Mouse (Mus musculus) kidney, adult 11 months (tissue): ENCODE measurements around the gene Pecam1.

Source experiments
- DNase-seq: peaks from one replicate; pipeline ENCODE4 v3.0.0; 2022

The Pecam1 gene

DNA sequence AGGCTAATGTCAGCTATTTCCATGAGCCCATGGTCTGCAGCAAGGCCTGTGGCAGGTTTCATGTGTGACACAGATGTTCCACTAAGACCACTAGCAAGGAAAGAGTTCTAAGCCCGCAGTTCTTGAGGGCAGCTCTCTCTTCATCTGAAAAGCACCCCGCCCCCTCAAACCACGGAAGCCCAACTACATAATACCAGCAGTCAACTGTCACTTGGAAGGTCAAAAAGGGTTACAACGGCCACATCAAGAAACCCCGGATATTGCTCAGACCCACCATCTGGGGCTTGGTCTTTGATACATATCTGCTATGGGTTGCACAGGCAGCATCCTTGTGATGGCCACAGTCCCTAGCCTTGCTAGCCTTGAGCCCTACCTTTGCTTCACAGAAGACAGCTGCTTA, 62.1 kb downstream of the Pecam1 start:
- DNase-seq, result no peak

- no peak for DNase-seq
These were observed 63.1 kb downstream of the Pecam1 start for GRCm38 (mm10) chr11:106687293-106687692.

GRCm38 (mm10) chr11:106684027-106684426, 66.4 kb downstream of the Pecam1 start:
- no peak for DNase-seq

DNA sequence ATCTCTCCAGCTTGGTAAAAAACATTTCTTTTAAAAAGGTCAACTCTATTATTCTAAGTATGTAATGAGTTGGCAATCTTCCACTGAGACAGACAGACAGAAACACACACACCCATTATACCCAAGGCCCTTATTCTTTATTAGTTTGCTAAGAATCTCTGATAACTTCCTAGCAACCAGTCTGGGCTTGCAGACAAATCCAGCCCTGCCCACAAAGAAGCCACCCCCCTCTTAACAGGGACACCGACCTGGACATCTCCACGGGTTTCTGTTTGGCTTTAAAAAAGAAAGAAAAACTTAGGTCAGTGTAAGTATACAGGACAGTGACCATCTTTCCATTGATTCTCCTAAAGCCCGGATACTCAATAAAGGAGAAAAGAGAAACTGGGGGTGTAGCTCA, 67.1 kb downstream of the Pecam1 start:
- DNase-seq, result no peak

GRCm38 (mm10) chr11:106681138-106681537, 69.3 kb downstream of the Pecam1 start:
- DNase-seq, result no peak

GRCm38 (mm10) chr11:106679874-106680273, 70.6 kb downstream of the Pecam1 start:
- no peak for DNase-seq

DNA sequence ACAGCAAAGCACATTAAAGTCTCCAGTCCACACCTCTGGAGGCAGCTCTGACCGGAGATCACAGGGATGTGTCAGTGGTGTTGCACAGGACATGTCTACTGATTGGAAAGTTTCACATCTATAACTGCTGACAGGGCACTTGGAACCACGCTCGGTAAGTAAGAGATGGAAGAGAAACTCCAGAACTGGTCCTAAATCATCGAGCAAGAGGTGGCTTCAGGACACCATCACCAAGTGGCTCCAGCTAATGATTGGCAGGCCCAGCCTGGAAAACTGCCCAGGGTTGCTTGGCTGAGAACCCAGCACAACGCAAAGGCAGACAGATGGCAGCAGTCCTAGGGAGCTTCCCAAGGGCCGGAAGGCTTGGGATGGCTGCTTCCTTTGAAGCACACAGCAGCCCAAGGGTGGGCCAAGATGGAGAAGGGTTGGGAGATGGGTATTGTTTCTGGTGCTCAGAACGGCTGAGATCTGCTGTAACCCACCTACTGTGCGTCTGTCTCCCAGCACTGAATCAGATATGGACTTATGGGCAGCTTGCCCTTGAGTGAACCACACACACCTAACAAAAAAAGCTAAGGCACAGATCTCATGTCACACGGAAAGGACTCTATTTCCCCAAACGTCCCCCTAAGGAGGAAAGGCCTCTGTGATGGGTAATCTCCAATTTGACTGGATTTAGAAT, 72.4 kb downstream of the Pecam1 start:
- DNase-seq, result peak; percentile 90

GRCm38 (mm10) chr11:106677331-106677730, 73.1 kb downstream of the Pecam1 start:
- DNase-seq, result no peak

DNA sequence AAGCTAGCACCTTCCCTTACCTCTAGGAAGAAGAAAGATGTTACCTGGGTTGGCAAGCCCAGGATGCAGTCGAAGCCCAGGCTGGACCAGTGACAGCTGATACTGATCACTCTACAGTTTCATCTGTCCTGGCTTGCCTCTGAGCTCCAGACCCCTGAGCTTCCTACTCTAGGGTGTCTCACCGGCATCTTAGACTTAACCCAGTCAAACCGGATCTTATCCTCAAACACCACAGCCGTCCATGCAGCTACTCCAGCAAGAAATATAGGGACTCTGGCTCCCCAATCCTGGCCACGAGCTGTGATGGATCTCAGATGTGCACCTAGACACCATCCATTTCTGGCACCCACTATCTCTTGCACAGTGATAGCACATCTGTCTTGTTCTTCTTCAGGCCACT, 74.6 kb downstream of the Pecam1 start:
- no peak for DNase-seq

GRCm38 (mm10) chr11:106675201-106675726, 75.2 kb downstream of the Pecam1 start:
- peak; percentile 57 for DNase-seq

- DNase-seq, result peak; percentile 75
These were observed 75.7 kb downstream of the Pecam1 start for GRCm38 (mm10) chr11:106674612-106675153.

GRCm38 (mm10) chr11:106673727-106674611, 76.5 kb downstream of the Pecam1 start:
- DNase-seq, result no peak

- DNase-seq, result no peak
These were observed 77.4 kb downstream of the Pecam1 start for GRCm38 (mm10) chr11:106672919-106673505.

- no peak for DNase-seq
These were observed 78.6 kb downstream of the Pecam1 start for GRCm38 (mm10) chr11:106671801-106672200.

- DNase-seq, result no peak
These were observed 79.4 kb downstream of the Pecam1 start for GRCm38 (mm10) chr11:106670951-106671478.

DNA sequence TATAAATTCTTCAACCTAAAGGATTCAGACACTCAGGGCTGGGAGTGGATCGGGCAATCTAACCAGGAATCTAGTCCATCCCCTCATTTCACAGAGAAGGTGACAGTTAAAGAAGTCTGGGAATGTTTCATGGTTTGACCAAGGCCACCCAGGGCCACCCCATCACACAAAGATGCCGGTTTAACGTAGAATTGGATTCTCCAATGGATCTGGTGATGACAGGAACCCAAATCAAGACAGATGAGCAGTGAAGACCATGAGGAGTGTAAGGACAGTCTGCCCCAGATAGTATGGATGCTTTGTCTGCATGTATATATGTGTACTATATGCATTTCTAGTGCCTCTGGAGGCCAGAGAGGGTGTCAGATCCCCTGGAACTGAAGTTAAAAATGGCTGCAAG, 80.2 kb downstream of the Pecam1 start:
- no peak for DNase-seq

DNA sequence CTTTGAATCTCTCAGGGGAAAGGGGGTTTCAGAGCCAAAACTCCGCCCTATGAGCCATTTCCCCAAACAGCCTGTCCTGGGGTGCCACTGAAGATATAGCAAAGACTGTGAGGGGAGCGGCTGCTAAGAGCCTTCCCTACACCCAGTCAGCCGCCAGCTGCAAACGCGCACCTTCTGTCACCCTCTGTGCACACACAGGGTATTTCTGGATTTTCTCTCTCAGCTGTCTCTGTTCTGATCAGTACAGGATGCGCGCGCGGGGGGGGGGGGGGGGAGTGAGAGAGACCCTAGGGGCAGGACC, 80.6 kb downstream of the Pecam1 start:
- no peak for DNase-seq

DNA sequence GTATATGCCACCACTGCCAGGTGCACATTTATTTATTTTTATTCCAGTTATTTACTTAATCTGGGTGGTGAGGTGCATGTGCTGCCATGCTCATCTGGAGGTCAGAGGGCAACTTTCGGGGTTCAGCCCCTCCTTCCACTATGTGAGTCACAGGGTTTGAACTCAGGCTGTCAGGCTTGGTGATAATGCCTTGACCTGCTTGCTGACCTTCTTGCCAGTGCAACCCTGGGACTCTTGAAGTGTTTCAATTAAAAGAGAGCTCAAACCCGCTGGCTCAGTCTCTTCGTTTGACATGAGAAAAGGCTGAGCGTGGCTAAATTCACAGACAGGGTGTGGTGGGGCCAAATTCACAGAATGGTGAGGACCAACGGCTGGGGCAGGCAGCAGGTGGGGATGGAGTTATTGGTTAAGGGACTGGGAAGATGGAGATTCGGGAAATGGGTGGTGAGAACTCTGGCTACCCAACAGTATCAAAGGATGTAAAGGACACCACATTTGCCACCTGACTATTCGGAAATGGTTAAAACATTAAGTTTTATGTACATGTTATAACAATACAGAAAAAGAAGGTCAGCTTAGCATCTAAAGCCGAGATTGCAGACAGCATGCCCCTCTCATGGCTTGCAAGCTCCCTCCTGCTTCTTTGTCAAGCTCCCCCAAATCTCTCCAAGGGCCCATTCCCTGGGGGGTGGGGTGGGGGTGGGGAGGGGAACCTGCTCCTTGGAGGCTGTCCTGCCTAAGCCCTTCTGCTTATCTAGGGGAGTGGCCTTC, 81.1 kb downstream of the Pecam1 start:
- DNase-seq, result no peak

DNA sequence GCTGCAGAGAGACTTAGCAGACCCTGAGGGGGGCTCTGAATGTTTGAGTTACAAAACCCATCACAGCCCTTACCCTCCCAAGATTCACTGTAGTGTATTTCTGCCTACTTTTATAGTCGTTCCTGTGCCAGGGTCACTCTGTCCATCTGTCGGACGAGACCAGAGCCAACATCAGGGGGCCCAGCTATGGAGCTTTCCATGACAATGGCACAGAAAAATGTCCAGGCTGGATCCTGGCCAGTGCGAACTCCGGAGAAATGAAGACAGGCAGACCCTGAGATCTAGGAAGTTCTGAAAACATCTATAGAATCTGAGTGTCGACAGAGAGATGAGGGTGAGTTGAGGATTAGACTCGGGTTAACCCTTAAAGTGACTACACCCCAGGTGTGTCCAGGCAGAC, 82.1 kb downstream of the Pecam1 start:
- no peak for DNase-seq

DNA sequence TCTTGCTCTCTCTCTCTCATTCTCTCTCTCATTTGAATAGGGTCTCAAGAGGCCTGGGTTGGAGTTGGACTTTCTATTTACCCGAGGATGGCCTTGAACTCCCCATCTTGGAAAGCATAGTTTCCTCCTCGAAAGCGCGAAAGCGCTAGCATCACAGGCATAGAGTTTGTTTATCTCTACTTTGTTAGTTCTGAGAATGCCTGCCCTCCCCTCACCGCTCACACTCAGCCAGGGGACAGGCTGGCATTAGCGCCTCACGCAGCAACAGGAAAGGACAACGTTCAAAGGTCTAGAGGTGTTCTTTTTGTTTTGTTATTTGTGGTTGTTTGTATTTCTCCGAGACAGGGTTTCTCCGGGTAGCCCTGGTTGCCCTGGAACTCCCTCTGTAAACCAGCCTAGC, 82.6 kb downstream of the Pecam1 start:
- DNase-seq, result no peak

- no peak for DNase-seq
These were observed 83.8 kb downstream of the Pecam1 start for GRCm38 (mm10) chr11:106666470-106667107.

GRCm38 (mm10) chr11:106665841-106666240, 84.6 kb downstream of the Pecam1 start:
- no peak for DNase-seq
